Mouse (Mus musculus) thymus, postnatal 0 days (tissue): Measurements from ENCODE around the gene Tbc1d4. TPM values are rescaled to one million over a fixed set of nuclear protein-coding genes. Genes with fewer than 3 reads are reported as not detected.
A peak's percentile ranks its signal among the peaks of the same experiment; 100 is the strongest.

Experiments used
- DNase-seq: peaks from one replicate; pipeline ENCODE4 v3.0.0-alpha.2; 2015; ENCODE audit warnings: low spot score
- polyA plus RNA-seq: library from polyadenylated mRNA; unstranded; fragments of >200 nt; fragmentation: Nextera tagmentation; extraction: Ambion mirVana; gene quantifications from 2 replicates; pipeline ENCODE4 v1.2.1, GENCODE M21; 2015

The Tbc1d4 gene
- polyA plus RNA-seq, 1 experiment from 2014 or later = 15.0 TPM

DNA sequence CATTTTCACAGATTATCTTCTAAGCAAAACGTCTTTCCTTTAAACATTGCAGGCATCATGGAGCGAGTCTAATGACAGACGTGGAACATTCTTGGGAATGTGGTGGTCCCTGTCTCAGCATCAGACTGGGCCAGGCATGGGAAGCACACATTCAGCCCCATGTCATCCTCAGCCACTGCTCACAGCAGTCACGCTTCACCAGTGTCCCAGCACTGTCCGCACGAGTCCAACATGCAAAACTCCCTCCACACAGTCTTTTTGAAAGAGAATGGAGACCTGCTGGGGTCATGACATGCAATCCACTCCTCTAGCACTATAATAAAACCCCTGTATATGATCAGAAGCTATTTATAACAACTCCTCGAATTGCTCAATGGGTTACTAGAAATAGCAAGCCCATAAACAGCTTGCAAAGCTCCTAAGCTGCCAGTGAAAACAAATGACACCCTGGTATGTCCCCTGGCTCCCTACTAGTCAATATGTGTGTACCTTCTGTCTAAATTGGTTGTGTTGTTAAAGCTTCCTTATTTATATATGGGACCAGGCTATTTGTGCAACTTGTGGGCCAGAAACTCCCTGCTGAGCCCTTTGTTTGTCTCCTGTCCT, 76.8 kb downstream of the Tbc1d4 start:
- no peak for DNase-seq

DNA sequence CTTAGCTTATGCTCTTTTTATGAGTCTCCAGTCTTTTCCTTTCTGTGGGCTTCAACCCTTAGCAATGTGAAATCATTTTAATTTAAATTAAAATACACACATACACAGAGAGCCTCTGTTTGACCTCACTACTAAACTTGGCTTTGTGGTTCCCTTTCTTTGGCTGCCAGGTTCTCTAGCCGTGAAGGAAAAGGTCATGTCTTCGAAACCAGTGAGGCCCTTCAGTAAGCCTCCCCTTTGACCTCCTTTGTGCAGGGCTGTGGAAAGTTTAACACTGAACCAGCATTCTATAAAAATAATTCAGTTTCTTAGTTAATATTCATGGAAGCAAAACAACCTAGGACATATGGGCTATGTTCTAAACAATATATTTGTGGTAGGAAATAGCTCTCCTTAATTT, 78.5 kb downstream of the Tbc1d4 start:
- DNase-seq = no peak

DNA sequence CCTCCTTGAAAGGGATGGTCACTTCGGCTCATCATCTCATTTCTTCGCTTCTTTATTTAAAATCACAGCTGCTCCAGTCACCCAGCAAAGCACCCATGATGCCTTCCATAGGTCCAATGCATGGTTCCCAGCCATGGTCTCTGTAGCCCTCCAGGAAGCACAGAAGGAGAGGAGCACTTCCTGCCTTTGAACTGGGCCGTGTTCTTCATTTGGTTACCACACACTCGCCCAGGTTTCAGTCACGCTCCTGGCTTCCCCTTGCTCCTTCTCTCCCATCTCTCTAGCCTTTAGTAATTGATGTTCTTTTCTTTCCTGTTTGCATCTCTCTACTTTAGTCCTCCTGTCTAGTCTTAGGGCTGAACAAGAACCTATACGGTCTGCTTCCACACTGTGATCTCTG, 79.8 kb downstream of the Tbc1d4 start:
- DNase-seq = no peak

DNA sequence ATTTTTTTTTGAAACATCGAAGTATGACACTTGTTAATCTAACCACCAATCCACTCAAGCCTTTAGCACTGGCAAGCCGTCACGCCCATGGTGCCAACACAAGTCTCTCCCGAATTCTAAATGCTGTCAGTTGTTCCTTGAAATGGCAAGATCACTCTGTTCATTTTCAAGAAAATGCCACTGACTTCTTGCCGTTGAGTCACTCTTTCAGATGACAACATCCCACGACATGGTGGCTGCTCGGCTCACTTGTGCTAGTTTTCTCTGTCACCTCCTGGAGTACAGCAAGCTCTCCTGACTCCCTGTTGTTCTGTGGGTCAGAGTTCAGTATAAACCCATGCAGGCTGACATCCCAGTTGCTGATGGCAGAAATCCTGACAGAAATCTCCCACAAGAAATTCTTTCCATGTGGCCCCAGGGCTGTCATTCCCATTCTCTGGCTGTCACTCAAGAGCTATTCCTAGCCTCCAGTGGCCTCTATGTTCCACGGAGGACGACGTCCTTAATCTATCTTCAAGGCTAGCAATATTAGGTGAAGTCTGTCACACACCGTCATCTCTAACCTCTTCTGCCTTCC, 81.5 kb downstream of the Tbc1d4 start:
- no peak for DNase-seq

DNA sequence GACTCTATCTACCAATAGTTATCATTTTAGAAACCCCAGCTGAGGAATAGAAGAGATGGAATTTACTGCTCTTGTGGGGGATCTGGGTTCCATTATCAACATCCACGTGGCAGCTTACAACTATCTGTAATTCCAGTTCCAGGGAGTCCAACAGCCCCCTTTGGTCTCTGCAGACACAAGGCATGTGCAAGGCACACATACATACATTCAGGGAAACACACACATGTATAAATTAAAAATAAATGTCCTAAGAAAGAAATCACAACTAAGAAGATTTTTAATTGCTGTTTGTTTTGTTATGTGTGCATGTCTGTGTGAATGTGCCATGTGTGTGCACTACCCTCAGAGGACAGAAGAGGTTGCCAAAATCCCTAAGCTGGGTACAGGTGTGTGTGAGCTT, 82.5 kb downstream of the Tbc1d4 start:
- DNase-seq = no peak

DNA sequence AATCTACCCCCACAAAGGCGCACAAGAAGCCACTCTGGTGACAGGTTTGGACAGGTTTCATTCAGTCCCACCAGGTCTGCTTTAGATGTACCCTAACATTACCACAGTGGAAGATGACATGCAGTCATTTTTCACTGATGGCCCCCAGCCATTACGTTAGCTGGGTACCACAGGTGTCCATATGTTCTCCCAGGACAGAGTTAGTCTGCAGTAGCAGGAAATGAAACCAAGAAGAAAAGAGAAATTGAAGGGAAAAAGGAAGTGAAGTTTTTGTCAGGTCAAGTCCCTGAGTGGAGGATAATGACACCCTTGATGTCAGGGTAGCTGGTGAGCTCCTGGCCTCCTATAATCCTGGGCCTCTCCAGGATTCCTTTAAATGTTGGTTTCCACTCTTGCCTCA, 89.0 kb downstream of the Tbc1d4 start:
- no peak for DNase-seq

DNA sequence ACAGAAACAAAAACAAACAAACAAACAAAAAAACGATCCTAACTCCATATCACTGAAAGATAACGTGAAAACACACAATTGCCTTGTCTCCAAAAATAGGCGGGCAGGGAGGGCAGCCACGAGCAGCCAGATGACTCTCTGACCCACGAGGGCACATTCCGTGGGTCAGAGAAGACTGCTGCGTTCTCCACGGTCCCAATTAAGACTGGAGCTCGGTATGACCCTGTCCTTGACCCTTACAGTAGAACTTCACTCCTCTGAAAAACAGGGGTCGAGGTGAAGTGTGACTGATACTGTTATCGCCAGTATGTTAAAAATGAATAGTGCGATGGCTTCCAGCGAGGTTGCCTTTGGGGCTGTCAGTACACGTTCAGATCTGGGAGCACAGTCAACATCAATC, 90.7 kb downstream of the Tbc1d4 start:
- DNase-seq = no peak

DNA sequence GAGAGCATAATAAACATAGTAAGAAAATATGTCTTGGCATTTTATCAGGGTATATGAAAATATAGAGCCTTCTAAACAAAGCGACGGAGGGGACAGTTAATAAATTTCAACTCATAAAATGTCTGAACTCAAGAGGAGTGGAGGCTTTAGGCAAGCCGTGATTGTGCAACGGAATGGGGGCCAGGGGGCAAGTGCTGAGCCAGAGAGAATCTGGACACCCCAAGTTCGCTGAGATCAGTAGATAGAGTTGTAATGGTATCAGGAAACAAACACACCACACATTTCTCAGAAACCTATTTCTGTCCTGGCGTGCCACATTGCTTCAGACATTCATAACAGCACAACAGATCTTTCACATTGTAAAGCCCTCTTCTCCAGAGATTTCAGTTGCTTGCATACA, 91.2 kb downstream of the Tbc1d4 start:
- no peak for DNase-seq

DNA sequence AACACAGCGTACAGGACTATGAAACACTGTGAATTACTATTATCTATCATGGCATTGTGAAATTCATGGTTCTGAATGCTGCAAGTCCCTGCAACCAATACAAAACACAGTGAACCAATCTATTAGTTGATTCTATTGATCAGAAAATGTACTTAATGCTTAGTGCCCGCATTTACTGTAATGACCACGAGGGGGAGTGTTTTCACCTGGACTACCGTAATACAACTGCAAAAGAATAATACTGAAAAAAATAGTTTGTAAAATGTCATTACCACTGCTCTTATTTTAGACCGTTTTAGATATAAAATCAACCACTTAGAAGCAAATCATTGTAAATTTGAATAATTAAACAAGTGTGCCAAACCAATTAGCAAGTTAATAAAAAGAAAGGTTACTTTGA, 91.7 kb downstream of the Tbc1d4 start:
- DNase-seq = no peak

DNA sequence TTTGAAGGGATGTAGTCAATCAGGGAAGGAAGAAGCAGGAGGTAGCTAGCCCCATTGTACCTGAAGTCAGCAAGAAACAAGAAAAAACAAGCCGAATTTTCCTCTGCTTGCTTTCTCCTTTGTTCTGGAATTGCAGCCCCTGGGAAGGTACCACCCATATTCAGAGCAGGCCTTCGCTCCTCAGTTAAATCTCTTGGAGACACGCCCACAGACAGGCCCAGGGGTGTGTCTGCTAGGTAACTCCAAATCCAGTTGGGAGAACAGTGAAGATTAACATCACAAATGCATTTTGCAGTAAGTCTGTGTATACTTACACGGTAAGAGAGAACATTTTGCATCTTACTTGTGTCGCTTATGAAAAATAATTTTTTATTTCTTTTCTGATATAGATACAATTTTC, 92.1 kb downstream of the Tbc1d4 start:
- DNase-seq = no peak

DNA sequence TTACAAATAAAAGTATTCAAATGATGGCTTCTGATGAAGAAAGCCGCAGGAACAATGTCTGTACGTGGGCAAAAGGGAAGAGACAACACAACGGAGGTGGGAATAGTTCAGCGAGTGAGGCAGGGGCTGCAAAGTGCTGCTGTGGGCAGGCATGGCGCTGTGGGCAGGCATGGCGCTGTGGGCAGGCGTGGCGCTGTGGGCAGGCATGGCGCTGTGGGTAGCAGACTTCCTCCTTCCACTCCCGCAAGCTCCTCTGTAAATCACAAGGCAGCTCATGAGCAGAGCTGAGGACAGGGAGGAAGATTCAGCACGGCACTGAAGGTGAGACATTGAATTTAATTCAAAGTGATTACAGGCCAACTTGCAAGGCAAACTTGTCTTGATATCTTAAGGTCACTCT, 93.0 kb downstream of the Tbc1d4 start:
- DNase-seq = no peak

DNA sequence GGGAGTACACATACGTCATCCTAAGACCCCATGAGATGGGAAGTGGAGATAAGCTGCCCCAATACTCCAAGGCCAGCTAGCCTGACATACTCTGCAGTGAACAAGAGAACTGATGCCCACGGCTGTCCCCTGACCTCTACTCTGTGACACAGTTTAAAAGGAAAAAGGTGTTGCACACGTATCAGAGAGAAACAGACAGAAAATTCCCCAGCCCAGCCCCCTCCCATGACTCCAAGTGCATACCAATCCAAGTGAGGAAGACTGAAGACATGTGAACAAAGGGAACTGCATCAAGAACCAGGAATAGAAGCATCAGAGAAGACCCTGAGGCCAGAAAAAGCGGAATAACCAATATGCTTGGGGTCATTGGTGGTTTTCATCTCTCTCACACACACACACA, 93.7 kb downstream of the Tbc1d4 start:
- no peak for DNase-seq

DNA sequence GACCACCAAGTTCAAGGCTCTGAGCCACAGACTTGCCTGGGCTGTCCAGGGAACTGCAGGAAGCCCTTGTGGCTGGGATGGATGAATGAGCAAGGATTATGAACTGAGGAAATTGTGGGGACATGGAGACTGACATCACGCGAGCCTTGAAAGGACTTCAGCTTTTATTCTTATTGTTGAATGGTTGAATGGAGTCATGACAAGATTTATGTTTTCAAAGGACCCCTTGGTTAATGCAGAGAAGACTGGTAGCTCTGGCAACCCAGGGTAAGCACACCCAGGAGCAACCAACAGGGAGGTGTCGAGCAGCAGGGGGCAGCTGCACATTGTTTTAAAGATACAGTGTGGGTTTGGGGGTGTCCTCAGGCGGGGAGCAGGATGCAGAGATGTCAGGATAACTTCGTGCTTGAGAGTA, 94.4 kb downstream of the Tbc1d4 start:
- DNase-seq = no peak

DNA sequence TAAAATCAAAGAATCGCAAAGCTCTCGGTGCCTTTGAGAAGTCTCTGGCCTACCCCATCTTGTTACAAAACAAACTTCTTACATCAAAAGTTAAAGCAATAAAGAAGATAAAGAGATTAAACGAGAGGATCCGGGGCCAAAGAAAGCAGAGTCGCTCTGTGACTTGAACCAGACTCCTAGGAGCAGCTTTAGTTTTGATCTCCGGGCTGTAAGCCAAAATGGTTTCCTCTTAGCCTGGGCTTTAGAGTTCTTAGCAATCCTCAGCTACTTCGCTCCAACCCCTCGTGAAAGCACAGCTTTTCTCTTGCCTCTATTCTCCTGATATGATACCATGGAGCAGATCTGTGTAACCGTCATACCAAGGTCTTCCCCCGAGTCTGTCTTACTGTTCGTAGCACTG, 95.8 kb downstream of the Tbc1d4 start:
- DNase-seq = no peak

DNA sequence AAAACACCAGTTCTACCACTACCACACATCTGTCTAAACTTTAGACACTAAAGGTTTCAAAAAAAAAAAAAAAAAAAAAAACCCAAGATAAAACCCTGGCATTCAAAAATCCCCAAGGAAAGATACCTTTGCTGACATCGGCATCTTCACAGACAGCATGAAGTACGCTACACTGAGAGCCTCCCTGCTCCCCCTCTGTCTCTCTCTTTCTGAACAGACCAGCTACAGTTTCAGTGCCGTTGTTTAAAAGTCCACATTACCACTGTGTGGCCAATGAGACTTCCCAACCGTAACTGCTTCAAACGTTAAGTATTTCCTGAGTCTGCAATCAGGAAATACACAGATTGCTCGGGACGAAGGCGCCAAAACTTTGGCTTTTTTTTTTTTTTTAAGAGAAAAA, 97.6 kb downstream of the Tbc1d4 start:
- DNase-seq = no peak

DNA sequence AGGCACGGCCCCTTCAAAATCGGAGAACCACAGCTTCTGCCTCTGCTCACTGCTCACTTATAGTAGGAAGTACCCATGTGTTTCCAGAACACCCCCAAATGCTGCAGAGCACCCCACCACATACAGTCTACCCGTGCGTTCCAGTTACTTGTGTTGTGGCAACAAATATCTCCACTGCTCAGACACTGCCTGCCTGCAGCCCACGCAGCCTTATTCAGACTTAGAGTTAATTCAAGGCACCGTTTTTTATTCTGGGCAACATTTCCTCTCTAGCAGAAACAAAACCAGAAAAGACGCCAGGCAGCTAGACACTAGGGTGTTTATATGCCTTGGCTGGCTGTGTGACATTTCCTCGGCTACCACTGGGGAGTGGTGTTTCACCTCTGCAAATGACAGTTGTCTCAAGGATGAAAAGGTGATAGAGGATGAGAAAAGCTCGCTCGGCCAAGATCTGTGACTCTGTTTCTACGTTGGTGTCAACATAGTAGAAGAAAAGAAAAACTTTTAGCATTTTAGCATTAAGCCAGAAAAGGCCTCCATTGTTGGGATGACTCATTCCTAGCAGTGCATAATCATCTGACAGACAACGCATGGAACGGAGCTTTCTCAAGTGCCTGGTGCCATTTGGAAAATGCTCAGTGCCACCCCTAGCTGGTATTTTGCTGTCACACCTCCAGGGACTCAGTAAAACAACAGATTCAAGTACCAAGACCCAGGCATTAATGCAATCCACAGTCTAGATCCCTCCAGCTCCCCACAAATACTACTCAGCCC, 98.3 kb downstream of the Tbc1d4 start:
- DNase-seq = no peak

DNA sequence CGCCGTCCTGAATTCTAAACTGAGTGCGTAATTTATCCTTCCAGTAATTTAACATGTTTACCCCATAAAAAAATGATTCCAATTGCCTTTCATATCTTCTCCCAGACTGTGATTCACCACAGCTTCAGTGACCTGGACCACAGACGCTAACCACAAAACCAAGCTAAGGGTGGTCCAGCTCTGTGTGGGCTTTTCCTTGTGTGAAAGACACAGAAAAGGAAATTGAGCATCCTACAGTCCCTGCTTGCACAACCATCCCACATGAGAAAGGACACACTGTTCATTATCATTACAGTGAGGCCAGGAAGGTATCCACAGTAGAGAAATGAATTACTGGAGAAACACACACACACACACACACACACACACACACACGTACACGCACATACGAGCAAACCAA, 99.2 kb downstream of the Tbc1d4 start:
- no peak for DNase-seq

DNA sequence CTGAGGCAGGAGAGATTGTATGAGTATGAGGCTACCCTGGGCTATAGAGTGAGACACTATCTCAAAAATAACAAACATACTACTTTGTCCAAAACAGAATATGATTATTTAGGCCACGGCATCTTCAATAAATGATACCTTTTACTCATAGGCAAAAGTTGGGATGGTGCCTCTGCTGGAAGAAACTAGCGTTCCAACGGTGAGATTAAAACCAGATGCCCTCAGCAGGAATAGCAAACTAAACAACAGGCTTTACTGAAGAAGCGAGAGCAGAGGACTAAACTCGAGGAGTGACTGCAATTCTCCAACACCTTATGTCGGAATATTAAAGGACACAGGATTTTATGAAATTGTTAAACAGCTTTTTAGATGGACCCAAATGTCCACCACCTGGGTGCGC, 101.0 kb downstream of the Tbc1d4 start:
- DNase-seq = no peak

DNA sequence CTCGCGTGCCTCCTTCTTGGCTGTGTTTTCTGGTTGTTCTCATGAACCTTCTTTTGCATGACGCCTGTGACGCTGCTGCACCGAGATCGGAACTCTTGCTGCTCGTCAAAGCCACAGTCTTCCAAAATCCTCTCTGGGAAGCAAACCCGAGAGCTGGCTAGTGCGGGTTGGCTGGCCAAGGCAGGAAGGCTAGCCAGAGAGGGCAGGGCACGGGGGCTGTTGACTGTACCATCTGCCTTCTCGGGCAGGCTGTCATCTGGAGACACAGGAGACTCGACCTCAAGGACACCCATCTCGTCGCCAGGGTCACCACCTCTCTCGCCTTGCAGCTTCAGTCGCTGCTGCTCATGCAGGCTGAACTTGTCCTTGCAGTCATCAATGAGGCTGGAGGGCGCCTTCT, 101.8 kb downstream of the Tbc1d4 start:
- DNase-seq = no peak

DNA sequence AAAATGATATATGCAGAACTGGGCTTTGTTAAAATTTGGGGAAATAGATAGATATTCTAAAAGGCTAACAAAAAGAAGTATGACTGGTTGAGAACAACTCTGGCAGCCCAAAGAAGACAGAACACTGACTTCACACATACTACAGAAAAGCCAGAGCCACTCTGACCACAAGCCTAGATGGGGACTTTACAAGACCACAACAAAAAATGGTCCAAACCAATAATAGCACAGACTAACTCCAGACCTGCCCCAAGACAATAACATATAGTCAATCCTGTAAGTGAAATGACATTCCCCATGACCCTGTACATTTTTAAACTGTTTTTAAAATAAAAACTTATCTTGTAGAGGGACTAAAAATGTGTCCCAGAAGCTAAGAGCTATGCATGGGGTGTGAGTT, 103.2 kb downstream of the Tbc1d4 start:
- no peak for DNase-seq

DNA sequence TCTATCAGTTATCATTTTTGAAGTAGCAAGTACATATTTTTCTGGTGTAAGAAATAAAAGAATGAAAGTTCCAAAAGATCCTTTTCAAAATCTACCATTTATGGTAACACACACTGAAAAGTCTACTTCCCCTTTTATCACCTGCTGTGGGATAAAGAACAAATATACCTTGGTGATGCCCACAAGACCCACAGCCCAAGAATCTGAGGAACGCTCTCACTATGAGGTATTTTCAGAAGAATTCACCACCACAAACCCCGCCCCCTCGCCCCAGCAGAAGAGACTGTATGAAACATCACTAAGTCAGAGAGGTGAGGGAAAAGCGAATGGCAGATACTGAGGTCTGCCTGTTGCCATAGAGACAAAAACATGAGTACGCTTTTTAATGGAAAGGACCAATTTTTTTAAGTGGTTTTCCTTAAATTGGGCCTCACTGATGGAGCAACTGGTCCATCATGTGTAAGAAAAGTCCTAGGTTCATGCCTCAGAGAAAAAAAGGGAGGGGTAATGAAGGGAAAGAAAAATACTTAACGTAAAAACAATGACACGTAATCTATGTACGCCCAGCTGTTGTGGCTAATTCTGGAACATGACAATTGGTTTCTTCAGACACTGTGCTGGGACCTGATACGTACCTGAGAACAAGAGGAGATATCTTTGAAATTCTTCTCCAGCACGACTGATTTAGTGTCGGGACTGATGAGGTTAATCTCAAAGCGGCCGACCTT, 104.4 kb downstream of the Tbc1d4 start:
- DNase-seq = peak; percentile 8
